Mouse (Mus musculus): ENCODE data around the gene Rad9b.

Gene Rad9b

DNA sequence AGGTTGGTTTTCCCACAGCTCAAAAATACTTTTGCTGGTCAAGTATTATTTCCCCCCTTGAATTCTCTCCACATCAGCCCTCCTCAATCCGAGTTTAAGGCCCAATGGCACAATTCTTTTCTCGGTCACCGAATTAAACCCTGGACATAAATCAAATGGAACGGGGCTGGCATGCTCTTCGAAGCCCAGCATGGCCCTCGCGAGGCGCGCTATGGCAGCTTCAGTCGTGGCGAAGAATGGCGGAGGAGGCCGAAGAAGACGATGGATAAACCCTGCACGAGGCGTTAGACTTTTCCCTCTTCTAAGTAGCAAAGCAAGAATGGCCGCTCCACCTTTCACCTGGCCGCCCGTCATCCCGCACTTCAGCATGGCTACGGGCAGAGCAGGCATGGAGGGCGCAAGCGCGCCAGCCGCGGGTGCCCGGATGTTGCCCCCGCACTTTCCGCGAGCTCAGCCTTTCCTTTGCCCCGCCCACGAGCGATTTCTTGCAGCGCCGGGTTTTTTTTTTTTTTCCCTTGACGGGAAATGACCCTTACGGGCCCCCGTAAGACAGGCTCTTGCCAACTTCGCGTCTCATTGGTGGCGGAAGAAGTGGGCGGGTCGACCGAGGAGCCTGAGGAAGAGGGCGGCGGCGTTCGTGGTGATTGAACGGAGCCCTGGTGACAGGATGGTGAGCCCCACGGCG lies at the start of gene Rad9b, which contains the start of gene Vps29:
Gene Rad9b (minus strand): TSS at position 427 of the 685 bp plus-strand sequence.
Gene Vps29 (plus strand): TSS at position 563 of the 685 bp plus-strand sequence.
- DNase-seq (ENCODE audit: low read depth): peak; percentile 100

DNA sequence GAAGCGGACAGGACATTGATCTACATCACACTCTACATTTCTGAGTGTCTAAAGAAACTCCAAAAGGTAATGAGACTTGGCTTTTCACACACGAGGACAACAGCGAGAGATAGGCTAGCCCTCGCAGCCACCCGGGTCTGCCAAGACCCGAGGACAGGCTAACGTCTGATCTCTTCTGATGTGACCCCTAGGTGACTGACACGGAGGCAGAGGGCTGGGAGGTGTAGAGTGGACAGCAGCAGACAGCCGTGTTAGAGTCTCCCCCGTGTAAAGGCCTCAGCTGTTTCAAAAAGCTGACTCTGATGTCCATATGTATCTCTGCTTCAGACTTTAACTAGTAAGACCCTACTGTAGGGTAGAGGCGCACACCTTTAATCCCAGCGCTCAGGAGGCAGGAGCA lies 49.3 kb upstream of the Rad9b start:
- no peak for DNase-seq (ENCODE audit: low read depth)

DNA sequence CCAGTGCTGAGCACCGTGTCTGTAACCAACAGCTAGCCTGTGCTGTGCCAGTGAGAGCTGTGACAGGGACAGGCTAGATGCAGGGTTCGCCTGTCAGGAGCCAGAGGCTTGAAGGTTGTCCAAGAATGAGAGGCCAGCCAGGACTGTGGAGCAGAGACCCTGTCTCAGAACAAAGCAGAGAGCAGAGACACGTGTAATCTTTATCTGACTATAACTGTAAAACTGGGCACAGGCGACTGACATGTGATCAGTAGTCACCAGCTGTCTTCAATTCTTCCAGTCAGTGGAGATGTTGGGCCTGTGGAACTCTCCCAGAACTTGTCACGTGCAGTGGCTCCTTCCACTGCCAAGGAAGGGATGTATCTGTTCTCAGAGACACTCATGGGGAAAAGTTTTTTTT lies 48.7 kb upstream of the Rad9b start:
- DNase-seq (ENCODE audit: low read depth): no peak

DNA sequence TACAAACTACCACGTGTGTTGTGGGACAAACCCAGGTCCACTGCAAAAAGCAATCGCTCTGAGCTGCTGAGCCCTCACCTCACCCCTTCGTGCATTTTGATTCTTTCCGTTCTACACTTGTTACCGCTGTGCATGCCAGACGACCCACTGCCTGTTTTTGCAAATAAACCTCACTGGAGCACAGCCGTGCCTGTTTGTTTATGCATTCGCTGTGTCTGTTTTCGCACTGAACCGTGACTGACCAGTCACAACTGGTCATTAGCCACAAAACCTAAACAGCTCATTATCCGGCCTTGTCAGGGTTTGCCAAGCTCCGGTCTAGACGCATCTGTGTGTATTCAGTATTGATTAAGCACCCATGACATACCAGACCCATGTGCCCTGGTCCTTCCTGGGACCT lies 48.1 kb upstream of the Rad9b start:
- no peak for DNase-seq (ENCODE audit: low read depth)

DNA sequence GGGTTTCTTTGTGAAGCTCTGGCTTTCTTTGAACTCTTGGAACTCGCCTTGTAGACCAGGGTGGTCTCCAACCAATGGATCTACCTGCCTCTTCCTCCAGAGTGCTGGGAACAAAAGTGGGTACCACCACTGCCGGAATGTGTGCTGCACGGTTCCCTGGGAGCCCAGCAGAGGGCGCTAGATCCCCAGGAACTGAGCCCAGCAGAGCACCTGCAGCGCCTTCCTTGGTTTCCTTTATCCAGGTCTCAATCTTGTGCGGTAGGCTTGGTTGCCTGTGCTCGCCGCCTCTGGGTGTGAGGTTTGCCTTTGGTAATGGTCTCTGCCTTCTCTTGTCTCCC lies 47.2 kb upstream of the Rad9b start:
- no peak for DNase-seq (ENCODE audit: low read depth)

DNA sequence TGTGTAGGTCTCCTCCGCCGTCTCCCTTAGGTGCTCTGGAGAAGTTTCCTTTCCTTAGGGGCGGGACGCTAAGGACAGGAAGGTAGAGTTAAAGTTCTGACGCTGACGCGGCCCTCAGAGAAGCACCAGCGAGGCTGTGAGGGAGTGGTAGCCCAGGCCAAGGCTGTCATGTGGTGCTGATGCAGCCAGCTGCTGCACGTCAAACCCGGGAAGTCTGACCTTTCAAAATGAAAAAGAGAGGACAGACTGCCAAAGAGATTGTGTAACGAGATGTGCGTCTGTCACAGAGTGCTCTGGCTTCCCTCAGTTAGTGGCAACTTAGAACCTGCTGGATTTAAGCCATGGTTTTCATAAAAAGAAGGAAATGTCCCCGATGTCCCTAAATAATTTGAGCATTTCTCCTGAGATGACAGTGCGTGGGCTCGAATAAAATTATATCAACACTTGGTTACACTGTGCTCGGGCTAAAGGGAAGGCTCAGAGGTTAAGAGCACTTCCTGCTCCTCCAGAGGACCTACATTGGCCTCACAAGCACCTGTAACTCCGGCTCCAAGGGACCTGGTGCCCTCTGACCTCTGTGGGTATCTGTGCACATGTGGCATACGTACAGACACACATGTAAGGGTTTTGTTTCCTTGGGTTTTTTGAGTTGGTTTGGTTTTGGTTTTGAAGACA lies 46.7 kb upstream of the Rad9b start:
- DNase-seq (ENCODE audit: low read depth): no peak

DNA sequence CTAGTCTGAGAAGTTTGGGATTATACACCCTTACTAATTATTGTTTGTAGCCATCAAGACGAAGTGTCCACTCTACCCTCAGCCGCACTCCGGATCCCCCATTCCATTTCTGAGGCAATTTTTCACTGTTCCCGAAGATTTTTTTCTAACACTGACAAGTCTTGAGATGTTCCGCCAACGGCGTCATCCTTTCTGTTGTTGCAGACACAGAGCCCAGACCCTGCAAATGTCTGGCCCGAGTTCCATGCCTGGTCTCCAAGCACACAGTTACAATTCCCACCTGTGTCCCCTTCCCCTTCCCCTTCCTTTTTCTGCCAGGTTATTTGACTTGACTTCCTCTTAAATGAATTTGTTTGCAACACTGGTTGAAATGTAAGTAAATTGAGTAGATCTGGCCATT lies 45.8 kb upstream of the Rad9b start:
- no peak for DNase-seq (ENCODE audit: low read depth)

DNA sequence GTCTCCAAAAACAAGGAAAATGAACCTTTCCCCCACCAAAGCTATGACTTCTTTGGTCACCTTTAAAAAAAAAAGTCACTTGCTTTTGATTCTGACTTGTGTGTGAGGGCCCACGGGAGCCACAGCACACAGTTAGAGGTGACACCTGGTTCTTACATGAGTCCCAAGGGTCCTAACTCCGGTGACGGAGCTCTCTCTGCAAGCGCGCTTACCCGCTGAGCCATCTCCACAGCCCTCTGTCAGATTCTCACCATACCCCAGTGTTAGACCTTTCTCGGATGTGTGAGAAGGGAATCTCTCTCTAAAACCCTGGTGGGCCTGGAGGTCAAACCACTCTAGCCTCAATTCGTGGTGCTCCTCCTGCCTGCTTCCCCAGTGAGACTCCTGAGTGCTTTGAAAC lies 43.5 kb upstream of the Rad9b start:
- no peak for DNase-seq (ENCODE audit: low read depth)

DNA sequence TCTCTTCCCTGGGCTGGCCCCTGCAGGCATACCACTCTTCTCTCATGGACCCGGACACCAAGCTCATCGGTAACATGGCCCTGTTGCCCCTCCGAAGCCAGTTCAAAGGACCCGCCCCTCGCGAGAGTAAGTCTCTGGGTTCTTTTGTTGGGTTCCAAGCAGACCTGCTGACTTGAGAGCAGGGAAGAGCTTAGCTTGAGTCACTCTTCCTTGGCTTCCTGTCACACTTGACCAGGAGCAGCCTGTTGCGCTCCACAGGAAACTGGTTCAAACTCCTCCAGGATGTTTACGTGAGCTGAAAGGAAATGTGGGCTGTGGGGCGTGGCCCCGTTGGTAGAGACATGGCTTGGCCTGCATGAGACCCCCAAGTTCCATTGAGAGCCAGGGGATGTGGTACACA lies 42.8 kb upstream of the Rad9b start:
- DNase-seq (ENCODE audit: low read depth): no peak

DNA sequence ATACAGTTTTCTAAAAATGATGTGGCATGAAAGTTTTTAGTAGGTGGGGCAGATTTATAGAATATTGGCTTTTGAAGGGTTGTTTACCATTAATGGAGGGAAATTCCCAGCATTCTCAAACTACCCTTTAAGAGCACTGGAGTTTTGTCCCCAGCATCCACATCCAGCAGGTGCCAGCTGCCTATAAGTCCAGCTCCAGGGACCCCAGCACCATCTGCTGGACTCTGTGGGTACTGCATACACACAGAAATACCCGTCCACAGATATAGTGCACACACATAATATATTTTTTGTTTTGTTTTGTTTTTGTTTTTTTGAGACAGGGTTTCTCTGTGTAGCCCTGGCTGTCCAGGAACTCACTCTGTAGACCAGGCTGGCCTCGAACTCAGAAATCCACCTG lies 39.9 kb upstream of the Rad9b start:
- DNase-seq (ENCODE audit: low read depth): peak; percentile 73

DNA sequence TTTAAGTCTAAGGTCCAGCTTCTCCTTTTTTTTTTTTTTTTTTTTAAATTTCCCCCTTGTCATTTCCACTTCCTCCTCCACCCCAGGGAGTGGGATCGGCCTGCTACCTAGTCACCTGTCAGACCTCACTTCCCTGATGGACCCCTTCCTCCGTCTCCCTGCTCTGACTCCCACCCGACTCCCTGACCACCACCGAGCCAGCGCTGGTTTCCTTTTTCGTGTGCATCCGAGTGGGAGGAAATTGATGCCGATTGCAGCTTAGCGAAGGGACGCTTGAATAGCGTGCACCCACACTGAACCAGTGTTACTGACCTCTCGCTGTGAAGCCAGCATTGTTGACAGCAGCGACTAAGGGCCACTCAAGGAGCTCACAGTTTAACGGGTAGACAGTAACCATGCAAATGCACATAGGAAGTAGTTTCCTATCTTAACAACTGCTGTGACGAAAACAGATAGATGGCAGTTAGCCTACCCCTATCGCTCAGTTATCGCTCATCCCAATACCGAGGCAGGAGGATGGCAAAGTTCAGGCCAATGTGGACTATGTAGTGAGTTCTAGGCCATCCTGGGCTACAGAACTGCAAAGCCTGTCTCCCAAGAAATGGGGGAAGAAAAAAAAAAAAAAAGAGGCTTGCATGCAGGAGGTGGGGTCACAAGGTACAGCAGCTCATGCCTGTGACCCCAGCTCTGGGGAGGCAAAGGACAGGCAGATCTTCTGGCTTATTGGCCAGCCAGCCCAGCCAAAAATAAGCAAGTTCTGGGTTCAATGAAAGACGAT lies 38.4 kb upstream of the Rad9b start:
- no peak for DNase-seq (ENCODE audit: low read depth)

DNA sequence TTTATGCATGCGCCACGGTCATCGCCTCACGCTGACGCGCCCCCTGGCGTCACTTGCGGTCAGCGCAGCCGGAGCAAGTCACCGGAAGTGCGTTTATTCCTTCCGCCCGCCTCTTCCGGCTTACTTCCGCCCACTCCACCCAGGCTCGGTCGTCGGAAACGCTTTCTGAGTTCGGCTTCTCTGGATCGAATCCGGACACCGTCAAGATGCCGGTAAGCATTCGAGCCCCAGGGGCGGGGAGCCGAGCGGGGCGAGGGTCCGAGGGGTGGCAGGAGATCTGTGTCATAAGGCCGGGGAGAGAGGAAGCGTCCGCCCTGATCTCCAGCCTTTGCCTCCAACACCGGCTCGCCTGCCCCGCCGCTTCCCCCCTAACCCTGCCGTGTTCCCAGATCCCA lies 37.8 kb upstream of the Rad9b start, which contains the start of gene Arpc3:
Gene Arpc3 (plus strand): TSS at position 93 of the 395 bp plus-strand sequence.
- peak; percentile 81 for DNase-seq (ENCODE audit: low read depth)

DNA sequence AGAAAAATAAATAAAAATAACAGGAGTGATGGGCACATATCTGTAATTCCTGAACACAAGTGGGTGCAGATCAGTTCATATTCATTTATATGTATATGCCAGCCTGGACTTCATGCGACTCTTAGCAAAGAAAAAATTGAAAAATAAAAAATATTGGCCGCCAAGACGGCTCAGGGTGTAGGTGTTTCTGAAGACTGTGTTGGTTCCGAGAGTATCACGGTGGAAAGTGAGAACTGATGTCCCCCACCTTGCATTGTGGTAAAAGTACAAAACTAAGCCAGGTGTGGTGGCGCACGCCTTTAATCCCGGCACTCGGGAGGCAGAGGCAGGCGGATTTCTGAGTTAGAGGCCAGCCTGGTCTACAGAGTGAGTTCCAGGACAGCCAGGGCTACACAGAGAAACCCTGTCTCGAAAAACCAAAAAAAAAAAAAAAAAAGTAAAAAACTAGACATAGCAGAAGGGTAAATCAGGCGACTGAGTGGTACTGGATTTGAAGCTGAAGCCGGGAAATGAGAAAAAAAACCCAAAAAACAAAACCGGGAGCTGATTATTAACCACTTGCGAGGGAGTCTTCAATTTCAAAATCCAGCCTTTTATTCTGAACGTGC lies 37.2 kb upstream of the Rad9b start:
- no peak for DNase-seq (ENCODE audit: low read depth)

DNA sequence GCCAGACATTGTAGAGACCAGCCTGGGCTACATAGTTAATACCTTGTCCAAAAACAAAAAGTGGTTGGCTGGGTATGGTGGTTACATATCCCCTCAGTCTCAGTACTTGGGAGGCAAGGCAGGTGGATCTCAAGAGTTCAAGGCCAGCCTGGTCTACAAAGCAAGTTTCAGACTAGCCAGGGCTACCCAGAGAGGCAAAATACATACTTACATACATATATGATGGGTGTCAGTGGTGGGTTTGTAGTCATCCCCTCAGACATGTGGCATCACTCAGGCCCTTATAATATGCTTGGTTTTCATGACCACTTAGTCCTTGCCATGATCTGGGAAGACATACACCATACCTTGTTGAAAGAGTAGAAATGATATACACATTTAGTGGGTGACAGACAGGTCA lies 36.6 kb upstream of the Rad9b start:
- no peak for DNase-seq (ENCODE audit: low read depth)

DNA sequence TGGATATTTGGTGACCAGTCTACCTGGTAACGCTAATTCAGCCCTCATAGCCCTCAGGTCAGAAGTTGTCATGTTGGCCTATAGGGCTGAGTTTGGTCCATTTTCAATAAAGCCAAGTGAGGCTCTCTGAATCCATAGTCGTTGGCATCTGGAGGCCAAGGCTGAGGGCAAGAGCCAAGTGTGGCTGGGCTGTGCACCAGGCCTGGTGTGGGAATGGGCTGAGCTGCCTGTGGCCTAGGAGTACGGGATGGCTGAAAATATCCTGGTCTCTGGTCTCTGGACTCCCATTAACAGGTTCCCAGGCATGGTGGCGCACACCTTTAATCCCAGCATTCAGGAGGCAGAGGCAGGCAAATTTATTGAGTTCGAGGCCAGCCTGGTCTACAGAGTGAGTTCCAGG lies 36.0 kb upstream of the Rad9b start:
- DNase-seq (ENCODE audit: low read depth): no peak

DNA sequence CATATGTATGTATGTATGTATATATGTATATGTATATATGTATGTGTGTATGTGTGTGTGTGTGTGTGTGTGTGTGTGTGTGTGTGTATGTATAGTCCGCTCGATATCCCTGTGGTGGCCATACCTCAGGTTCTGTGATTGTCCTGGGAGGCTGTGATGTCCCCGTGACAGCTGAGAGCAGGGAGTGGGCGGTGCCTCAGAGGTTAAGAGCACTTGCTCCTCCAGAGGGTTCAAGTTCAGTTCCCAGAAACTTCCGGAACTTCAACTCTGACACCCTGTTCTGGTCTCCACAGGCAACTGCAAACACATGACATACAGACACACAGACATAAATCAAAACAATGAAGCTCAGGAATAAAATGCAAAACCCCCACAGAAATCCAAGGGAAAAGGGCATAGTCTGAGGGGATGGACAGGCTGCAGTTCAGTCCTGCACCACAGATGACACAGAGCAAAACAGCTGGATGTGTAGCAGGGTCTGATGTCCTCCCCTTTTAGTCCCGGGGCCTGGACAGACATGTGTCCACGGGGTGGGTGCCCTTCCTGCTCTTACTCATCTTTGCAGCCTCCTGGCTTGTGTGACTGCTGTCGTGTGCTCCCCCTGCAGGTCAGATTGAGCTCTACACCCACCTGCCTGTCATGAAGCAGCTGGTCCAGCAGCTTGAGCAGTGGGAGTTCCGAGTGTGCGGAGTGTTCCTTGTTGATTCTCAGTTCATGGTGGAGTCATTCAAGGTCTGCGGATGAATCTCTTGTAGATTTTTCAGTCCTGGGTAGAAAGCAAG lies 25.5 kb upstream of the Rad9b start:
- peak; percentile 65 for DNase-seq (ENCODE audit: low read depth)

DNA sequence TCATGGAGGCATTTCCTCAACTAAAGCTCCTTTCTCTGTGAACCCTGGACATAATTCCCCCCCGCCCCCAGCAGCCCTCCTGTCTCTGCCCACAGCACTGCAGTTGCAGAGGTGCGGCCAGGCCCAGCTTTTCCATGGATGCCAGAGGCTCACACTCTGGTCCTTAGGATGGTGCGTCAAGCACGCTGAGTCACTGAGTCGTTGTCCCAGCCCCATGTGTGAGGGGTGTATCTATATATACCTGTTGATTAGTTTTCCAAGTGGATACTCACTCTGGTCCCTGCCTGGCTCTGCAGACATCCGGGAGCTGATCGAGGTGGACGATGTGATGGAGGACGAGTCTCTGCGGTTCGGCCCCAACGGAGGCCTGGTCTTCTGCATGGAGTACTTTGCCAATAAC lies 24.1 kb upstream of the Rad9b start:
- no peak for DNase-seq (ENCODE audit: low read depth)

DNA sequence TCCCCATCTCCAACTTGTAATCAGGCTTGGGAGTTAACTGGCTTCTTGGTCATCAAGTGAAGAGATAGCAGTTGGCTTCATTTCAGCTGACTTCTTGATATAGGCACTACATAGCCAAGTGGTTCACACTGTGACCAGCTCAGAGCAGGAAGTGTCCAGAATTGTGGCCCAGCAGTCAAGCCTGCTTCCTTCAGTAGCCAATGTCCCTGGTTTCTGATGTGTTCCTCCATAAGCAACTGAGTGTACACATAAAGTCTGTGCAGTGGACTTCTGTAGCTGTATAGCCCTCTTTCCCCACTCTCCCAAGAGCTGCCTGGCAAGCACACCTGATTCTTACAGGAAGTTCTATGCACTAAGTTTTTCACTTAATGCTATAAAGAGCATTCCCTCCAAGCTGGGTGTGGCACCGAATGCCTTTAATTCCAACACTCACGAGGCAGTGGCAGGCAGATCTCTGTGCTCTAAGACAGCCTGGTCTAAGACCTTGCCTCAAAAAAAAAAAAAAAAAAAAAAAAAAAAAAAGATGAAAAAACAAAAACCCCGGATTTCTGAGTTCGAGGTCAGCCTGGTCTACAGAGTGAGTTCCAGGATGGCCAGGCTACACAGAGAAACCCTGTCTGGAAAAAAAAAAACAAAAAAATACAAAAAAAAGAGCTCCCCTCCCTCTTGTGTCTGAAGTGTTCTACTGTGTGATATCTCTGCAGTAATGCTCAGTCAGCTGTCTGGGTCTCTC lies 23.2 kb upstream of the Rad9b start:
- no peak for DNase-seq (ENCODE audit: low read depth)

DNA sequence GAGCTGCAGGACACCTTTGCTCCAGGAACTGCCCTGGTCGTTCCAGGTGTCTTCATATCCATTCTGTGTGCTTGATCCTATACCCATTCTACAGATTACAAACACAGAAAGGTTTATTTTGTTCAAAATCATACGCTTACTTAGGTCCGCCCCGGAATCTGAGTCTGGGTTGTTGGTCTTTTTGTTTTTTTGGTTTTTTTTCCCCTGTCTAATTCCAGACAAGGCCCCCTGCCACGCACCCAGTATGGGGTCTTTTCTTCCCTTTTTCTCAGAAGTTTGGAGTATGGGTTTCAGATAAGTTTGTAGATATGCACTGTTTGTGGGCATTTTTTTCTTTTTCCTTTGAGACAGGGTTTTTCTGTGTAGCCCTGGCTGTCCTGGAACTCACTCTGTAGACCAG lies 18.8 kb upstream of the Rad9b start:
- DNase-seq (ENCODE audit: low read depth): no peak

DNA sequence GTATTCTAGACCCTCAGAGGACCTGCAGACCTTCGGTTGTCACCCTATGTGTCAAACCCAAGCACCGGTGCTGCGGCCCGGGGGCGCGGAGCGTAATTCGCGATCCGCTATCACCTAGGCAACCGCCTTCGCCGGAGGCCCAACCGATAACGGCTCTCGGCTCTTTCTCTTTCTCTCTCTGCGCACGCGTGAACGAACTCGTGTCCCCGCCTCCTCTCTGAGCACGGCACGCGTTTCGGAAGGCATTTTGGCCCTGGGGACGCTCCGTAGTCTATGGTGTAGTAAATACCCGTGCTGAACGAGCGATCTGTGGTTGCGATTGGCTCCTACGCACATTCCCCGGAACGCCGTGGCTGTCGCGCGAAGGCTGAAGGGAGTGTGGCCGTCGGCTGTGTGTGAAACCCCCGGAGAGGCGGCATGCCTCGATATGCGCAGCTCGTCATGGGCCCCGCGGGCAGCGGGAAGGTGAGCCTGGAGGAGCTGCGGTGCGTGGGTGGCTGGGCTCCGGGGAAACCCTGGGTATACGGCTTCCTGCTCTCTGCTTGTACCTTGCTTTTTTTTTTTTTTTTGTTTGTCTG lies 18.2 kb upstream of the Rad9b start, which contains the start of gene Fam216a:
Gene Fam216a (minus strand): TSS at position 173 of the 578 bp plus-strand sequence.
- DNase-seq (ENCODE audit: low read depth): peak; percentile 100
